Mouse (Mus musculus) urinary bladder, postnatal 10 days (tissue): ENCODE results near the gene Slc16a4.

Source experiments
- DNase-seq: peaks from one replicate; pipeline ENCODE4 v3.0.0; 2022; ENCODE audit warnings: low spot score

Gene Slc16a4

DNA sequence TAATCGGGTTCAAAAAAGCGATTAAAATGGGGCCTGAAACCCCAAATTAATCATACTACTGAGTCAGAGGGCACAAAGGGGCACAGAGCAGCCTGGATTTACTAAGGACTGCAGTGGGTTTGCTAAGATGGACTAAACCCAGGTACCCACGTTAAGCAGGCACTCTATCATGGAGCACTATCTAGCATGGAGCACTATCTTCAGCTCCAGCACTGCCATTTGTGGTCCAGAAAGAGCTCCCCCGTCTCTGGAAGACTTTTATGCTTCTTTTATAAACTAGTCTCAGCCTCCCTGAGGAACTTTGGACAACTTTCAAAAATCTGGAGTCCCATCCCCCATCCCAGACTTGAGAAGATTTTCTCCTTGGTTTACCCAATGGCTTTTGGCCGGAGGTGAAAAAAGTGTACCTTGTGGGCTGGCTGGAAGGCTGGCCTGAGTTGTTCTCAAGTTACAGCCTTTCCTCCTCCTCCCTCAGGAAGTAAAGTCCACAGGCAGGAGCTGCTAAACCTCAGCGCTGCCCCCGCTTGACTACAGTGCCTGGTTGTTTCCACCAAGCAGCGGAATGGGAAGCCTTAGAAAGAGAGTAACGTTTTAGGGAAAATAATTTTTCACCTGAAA lies at the start of gene Slc16a4:
Gene Slc16a4, plus strand, starts transcription at position 467 of the 618 bp plus-strand sequence.
- DNase-seq = no peak

DNA sequence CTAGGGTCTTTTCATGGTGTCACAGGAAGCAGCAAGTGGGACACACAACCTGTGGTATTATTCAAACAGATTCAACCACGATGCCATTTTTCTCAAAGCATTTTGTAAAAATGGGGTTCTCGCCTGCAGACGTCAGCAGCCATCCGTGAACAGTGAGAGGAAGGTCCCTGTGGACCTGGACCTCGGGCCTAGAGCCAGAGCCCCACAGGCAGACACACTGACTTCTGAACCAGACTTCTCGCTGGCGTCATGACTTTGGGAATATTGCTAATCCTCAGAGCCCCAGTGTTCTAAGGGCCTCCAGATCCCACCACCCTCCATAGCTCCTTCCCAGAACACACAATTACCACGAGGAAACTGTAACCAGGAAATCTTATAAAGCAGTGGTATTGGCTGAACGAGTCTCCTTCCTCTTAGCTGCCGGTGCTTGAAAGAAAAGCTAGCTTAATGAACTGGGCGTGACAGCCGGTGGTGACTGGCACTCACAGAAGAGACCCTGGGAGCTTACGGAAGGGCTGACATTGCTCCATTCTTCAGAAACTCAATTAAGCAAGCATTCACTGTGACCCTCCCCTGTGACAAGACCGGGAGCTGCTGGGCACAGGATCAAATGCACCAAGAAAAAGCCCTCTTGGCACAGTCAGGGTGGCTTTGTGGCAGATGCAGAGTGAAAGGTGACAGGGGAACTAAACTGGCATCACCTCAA lies 49.5 kb upstream of the Slc16a4 start:
- no peak for DNase-seq

DNA sequence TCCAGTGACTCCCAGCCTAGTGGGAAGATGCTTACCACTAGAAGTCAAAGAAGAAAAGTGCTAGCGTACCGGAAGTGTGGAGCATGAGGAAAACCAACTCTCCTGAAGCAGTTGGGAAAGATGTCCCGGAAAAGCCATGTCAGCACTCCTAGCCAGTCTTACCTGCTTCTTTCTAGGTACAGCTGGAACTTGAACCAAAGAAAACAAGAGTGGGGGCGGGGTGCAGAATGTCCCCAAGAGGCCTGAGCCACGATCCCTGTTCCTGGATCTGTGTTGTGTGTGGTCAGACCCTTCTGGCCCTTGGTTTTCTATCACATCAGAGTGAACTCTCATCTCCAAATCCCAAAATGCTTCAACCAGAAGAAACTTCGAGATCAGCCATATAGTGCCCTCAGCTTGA lies 44.2 kb upstream of the Slc16a4 start:
- DNase-seq = no peak

DNA sequence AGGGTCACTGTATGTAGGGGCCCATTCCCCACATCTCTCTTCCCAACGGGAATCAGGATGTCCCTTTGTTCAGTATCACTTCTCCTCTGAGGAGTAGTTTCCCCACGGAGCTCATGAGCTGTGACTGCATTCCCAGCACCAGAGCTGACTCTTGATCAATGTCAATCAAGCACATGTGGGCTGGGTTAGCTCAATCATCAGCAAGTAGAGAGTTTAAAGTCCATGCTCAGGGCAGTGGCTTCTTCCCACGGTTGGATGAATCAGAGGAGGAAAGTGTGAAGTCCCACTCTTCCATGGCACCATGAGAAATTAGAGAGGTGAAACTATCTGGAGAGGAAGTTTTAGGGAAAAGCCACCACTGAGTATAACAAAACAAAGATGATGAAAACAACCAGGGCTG lies 42.0 kb upstream of the Slc16a4 start:
- DNase-seq = no peak

DNA sequence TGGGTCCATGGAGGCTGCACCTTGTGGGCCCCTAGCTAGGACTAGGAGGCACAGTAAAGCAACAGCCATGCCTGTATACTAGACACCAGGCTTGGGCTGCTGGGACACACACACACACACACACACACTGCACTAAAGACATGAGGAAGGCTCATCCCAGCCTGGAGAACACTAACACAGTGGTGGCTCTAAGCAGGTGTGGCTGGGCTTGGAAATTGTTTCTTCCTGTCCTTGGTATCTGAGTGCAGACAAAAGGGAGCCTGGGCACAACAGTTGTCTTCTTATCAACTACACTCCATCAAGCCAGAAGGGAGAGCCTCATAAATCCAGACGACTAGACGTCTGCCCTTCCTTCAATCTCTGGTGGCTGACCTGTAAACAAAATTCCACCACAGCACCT lies 40.7 kb upstream of the Slc16a4 start:
- DNase-seq = no peak

DNA sequence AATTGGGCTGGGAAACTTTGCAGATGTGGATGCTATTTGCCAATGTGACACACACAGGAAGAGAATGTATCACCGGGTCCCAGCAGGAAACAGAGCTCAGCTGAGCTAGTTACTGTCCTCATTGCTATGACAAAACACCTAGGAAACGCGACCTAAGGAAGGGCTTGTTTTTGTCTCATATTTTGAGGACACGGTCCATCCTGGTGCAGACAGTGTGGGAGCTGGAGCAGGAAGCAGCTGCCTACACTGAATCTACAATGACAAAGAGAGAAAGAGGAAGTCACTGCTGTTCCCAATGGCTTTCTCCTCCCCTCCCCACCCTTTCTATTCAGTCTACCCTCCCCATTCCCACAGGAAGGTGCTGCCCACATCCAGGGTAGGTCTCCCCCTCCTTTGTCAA lies 39.0 kb upstream of the Slc16a4 start:
- DNase-seq = no peak

DNA sequence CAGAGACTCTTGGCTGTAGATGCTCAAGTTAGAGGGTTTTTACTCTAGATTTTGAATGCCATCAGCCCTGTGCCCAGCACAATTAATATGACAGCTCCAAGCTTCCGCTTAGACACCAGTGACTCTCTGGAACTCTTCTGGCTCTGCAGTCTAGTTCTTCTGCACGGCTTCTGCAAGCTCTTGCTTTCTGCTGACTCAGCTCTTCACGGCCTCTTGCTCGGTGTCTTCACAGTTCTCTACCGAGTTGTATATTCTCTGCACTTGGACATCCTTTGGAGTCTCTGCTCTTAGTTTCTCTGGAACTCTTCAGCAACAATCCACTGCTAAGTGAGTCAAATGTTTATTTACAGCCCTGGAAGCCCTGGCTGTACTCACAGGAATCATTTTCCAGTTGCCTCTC lies 37.1 kb upstream of the Slc16a4 start:
- DNase-seq = no peak

DNA sequence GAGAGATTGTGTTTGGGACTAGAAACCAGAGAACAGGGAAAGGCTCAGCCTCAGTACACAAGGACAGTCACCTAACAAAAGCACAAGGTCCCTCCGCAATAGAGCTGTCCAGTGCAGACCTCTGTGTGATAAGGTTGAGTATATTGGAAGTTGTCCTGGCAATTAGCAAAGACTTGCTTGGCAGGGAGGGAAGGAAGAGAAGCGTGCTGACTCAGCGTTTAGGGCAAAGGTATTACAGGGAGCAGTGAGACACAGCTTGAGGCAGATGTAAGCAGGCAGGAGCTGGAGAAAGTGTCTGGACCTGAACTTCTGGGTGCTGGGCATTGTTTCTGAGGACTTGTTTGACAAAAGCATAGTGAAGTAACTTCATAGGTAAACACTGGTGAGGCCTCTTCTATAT lies 35.0 kb upstream of the Slc16a4 start:
- DNase-seq = no peak

DNA sequence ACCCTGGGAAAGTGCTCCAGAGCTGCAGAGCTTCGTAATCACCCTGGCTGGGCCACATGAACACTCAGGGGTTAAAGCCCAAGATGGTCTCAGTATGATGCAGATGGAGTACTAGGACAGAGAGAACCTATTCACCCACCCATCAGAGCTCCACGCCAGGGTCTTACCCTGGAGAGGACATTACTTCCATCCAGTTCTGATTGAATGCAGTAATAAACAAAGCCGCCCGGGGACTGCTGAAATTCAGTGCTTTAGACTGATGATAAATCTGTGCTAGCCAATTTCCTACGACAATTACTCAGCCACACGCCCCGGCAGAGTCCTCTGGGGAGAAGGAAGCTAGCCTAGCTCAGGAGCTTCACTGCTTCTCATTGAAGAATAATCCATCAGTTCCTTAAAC lies 34.3 kb upstream of the Slc16a4 start:
- no peak for DNase-seq

DNA sequence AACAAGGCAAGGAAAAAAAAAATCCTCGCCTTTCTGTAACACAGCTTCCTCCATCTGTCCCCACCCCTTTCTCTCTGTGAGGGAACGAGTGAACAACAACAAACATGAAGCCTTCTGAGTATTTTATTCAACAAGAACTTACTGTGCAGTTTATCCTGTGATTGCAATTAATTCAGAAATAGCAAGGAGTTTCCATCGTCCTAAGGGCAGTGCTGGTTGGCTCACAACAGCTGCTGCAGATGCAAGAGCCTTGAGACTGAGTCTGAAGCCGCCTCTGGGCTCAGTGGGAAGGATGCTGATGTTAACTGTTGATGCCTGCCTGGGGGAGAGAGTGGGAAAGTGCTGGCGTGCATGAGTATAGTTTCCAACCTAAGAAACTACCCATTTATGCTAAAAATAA lies 33.1 kb upstream of the Slc16a4 start:
- no peak for DNase-seq

DNA sequence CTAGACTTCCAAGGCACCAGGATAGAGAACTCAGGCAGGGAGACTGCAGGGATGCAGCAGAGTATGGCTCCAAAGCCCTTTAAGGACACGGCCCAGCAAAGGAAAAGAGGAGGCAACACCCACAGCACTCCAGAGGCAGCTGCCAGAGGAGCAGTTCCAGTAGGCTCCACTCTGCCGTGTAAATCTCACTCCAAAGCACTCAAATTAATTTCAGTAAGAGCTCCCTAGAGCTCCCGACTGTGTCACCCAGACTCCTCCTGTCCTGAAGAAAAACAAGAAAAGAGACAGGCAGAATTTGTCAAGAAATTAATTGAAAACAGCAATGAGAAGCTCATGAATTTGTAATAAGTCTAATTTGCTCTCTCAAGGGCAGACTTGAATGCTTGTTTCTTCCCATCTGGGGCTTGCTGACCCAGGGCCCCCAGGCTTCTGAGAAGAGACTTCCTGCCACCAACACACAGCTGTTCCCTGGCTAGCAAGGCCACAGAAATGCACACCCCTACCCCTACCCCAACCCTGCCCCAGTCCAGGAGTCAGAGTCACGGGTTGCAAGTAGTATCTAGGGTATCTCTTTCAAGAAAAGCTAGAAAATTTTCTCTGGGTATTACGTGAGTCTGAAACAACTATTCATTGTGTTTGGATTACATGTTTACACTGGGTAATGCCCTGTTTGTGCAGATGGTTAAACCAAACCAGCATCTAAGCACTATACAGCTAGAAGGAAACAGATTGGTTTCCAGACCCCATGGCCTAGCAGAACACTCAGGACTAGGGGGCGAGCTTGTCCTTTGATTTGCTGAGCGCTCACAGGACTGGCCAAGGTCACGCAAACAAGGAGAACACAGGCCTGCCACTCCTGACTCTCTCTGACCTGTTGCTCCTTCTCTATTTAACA lies 29.8 kb upstream of the Slc16a4 start:
- DNase-seq = no peak

DNA sequence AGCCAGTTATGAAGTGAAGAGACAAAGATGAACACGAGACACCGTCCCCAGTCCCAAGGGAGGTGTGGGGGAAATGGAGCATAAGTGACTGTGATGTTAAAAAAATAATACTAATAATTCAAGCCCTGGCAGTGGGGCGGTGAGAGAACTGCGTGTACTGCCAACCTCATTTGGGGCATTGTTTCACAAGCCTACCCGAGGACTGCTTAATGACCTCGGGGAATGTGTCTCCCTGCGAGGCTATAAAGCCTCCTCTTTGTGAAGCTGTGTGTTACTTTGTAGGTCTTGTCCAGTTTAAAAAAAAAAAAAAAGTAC lies 29.2 kb upstream of the Slc16a4 start:
- no peak for DNase-seq

DNA sequence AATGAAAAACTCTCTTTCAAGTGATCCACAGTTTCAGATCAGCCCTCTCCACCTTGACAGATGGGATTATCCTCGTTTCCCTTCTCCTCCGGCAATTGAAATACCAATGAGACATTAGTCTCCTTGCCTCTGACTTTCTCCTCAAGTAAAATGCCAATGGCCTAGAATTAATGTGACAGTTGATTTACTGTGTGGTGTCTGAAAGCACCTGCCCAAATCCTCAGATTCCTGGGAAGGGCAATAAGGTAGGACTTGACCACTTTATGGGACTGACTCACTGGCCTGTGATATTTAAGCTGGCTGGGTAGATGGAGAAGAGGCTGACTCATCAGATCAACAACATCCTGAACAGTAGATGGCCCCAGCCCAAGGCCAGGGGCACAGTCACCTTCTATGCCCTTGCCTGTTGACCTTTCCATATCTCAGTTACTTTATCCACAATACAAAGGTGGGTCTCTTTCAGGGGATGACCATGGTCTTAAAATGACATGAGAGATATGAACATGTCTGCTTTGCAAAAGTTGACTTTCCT lies 24.1 kb upstream of the Slc16a4 start:
- DNase-seq = no peak

DNA sequence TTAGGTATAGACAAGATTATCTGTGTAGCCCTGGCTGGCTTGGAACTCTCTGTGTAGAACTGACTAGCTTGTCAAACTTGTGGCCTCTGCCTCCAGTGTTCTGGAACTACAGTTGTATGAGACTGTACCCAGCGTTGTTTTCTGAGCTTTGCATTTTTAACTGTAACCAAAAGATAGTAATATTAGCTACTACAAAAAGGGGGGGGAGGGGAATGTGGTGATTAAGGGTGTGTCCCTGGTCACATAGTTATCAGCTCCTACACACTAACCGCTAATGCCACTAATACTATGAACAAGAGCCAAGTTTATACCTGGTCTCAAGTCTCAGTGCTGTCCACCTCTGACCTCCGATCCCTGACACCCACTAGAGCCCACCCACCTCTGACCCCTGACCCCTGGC lies 18.6 kb upstream of the Slc16a4 start:
- DNase-seq = no peak

DNA sequence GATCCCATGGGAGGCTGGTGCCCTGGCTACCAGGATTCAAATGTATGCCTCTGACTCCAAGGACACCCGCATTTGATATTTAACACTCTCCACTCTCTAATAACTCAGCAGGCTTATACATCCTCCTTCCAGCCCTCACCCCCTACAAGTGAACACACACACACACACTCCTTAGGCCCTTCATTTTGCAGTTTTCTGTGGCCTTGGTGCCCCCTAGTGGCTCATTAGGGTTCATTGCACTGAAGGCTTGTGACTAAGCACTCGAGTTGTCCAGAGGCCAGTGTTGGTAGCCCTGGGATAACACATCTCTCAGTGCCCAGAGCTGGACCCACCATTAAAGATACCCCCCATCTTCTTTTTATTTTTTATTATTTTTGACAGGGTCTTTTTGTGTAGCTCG lies 17.2 kb upstream of the Slc16a4 start:
- no peak for DNase-seq

DNA sequence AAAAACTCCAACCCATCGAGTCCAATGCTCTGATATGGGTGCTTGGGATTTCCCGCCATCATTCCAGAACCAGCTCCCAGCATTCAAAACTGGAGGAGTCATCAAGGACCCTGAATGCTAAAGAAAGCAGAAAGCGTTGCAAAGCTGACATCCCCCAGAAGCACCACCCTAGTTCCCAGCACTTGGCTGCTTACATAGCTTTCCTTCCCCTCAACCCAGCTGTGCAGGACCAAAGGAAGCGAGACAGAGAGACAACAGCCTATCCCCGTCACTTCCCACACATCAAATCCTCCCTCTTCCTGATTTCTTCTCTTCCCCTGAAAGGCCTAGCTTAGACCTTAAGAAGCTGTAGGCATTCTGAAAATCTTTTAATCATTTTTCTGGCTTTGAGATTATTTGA lies 15.7 kb upstream of the Slc16a4 start:
- DNase-seq = no peak

DNA sequence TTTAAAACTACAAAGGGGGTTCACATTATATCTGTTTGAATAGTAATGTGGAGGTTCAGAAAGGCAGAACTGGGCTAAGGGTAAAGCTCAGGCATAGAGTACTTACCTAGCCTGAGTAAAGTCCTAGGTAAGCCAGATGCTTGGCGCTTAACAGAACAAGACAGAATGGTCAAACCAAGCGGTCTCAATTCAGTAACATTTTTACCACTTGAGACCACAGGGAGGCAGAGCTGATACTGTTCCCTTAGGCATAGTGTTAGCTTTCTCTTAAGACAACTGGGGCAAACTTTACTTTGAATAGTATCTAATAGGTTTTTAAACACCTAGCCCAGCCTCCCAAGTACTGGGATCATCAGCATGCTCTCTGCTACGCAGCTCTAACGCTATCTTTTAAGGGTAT lies 15.0 kb upstream of the Slc16a4 start:
- no peak for DNase-seq

DNA sequence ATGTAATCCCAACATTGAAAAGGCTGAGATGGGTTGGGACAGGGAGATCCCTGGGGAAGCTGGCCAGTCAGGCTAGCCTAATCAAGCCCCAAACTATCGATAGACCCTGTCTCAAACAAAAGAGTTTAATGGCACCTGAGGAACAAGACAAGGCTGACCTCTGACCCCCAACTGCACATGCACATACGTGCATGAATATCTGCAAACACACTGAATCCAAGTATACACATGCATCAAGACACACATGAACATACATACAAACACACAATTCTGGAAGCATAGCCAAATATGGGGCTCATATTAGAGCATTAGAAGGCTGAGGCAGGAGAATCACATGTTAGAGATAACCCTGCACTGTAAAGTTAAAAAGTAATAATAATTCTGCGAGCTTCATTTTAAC lies 14.4 kb upstream of the Slc16a4 start:
- DNase-seq = no peak

DNA sequence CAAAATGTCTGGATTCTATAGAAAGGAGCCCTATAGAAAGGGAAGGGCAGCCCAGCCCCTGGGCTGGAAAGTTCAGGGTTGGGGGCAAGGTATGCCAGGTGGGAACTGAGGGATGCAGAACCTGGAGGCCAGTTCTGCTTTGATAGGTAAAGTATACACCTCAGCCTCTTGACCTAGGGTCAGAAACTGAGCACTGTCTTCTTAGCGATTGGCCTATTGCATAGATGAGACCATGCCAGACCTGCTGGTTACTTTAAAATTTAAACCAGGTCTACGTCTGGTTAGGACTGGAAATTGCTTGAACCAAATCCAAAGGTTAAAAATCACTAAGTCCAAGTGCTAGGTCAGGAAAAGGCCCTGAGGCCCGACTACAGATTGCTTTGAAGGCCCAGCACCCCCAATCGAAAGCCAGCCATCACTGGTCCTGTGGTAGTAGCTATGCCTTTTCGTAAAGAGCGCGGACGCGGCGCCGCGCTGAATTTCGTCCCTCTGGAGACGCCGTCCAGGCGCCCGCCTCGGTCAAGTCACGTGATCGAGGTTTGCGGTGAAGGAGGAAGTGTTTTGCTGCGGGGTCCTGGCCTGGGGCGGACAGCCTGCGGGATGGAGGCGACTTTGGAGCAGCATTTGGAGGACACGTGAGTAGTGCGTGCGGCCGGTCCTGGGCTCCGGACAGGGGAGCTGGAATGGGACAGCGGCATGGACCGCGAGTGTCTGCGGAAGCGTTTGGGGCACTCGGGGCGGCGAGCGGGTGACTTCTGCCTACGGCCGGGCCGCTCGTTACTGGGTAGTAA lies 12.4 kb upstream of the Slc16a4 start, which contains the start of gene Lamtor5:
Gene Lamtor5, plus strand, starts transcription at position 380 of the 791 bp plus-strand sequence.
- DNase-seq = peak; percentile 68

DNA sequence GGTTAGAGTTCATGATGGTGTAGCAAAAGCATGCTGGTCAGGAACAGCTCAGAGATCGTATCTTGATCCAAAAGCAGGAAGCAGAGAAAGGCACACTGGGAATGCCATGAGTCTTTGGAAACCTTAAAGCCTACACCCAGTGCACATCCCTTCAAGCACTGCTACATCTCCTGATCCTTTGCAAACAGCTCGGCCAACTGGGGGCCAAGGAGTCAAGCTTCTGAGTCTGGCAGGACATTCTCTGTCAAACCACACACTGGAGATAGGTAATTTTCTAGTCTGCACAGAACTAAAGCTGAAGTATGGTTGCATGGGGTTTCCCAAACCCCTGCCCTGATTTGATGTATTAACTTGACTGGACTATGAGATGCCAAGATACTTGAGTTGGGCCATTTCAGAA lies 4.9 kb upstream of the Slc16a4 start:
- no peak for DNase-seq

DNA sequence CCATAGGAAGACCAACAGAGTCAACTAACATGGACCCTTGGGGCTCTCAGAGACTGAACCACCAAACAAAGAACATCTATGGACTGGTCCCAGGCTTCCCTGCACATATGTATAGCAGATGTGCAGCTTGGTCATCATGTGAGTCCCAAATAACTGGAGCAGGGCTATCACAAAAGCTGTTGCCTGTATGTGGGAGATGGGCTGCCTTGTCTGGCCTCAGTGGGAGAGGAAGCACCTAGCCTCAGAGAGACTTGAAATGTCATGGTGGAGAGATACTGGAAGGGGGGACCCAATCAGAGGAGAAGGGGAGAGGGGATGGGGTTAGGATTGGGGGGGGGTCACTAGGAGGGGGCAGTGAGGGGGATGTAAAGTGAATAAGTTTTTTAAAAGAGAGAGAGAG lies 3.7 kb upstream of the Slc16a4 start:
- no peak for DNase-seq

DNA sequence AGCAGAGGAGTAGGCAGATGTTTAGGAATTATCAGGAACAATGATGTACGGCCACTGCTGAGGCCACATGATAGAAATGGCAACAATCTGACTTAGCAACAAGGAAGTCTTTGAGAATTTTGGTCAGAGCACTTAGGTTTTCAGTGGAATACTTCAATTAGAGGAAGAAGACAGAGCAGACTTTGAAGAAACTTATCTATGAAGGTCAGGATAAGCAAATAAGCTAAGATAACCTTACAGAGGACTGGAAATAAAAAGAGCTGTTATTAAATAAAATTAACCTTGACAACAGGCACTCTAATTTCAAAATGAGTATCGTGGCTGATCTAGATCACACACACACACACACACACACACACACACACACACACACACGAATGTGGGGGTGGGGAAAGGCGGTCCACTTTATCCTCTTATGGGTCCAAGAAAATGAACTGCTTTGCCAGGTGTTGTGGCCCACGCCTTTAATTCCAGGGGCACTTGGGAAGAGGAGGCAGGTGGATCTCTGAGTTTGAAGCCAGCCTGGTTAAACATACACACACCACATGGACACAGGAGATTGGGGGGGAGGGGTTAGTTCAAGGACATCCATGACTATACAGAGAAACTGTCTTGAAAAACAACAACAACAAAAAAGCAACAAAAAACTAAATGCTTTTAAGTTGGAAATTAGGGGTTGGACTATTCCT lies 4.8 kb downstream of the Slc16a4 start:
- no peak for DNase-seq
